Mouse (Mus musculus): ENCODE measurements around the gene Slc35b1. TPM values are rescaled to one million over a fixed set of nuclear protein-coding genes. Genes with fewer than 3 reads are reported as not detected.

Gene Slc35b1
- polyA plus RNA-seq, 1 experiment = 63.6 TPM

- no peak for DNase-seq
- H3K27me3 ChIP-seq (replicated peaks; ENCODE audit: control insufficient read depth, insufficient read depth, low read length) = no peaks in the 10 kb centered on the region
- H3K4me3 ChIP-seq (ENCODE audit: insufficient read depth, low read depth, low read length) = no peak overlapping the region
- H3K36me3 ChIP-seq (ENCODE audit: control insufficient read depth, insufficient read depth, low read length) = no peaks in the 10 kb centered on the region
- WGBS = 81% methylated on average over 5 of the region's 5 CpGs
- no peak overlapping the region for H3K27ac ChIP-seq (ENCODE audit: insufficient read depth, low read depth, low read length)
- peaks cover 15% of the 10 kb centered on the region for H3K4me1 ChIP-seq (ENCODE audit: control insufficient read depth, insufficient read depth, low read length)
- TF ChIP-seq CTCF (conservative IDR thresholded peaks at IDR 0.05; ENCODE audit: insufficient read depth, insufficient read length, low read depth, low read length) = no peak
- TF ChIP-seq POLR2A (IDR thresholded peaks at IDR 0.05; ENCODE audit: low read depth, low read length) = no peak
Observed at GRCm38 (mm10) chr11:95364388-95364787, 20.1 kb upstream of the Slc35b1 start.

GRCm38 (mm10) chr11:95365596-95365995, 18.9 kb upstream of the Slc35b1 start:
- no peaks in the 10 kb centered on the region for H3K27me3 ChIP-seq (replicated peaks; ENCODE audit: control insufficient read depth, insufficient read depth, low read length)
- no peaks in the 10 kb centered on the region for H3K36me3 ChIP-seq (ENCODE audit: control insufficient read depth, insufficient read depth, low read length)
- peak overlapping the region; percentile 78 for H3K27ac ChIP-seq (ENCODE audit: insufficient read depth, low read depth, low read length)
- no peak overlapping the region for H3K4me3 ChIP-seq (ENCODE audit: insufficient read depth, low read depth, low read length)
- peak; percentile 96 for DNase-seq
- TF ChIP-seq POLR2A (IDR thresholded peaks at IDR 0.05; ENCODE audit: low read depth, low read length) = no peak
- no peak for TF ChIP-seq CTCF (conservative IDR thresholded peaks at IDR 0.05; ENCODE audit: insufficient read depth, insufficient read length, low read depth, low read length)
- 17% methylated on average over 10 of the region's 10 CpGs for WGBS
- H3K4me1 ChIP-seq (ENCODE audit: control insufficient read depth, insufficient read depth, low read length) = peaks cover 15% of the 10 kb centered on the region

- H3K4me3 ChIP-seq (ENCODE audit: insufficient read depth, low read depth, low read length) = no peak overlapping the region
- no peaks in the 10 kb centered on the region for H3K36me3 ChIP-seq (ENCODE audit: control insufficient read depth, insufficient read depth, low read length)
- peaks cover 15% of the 10 kb centered on the region for H3K4me1 ChIP-seq (ENCODE audit: control insufficient read depth, insufficient read depth, low read length)
- DNase-seq = peak; percentile 28
- peak overlapping the region; percentile 3; the same call in 1 of the 2 replicates for H3K27ac ChIP-seq (ENCODE audit: insufficient read depth, low read depth, low read length)
- H3K27me3 ChIP-seq (replicated peaks; ENCODE audit: control insufficient read depth, insufficient read depth, low read length) = no peaks in the 10 kb centered on the region
- TF ChIP-seq POLR2A (IDR thresholded peaks at IDR 0.05; ENCODE audit: low read depth, low read length) (no peak), CTCF (conservative IDR thresholded peaks at IDR 0.05; ENCODE audit: insufficient read depth, insufficient read length, low read depth, low read length) (0 out of 2 replicates have a peak, but pooled peaks have one; percentile 21)
- WGBS = 75% methylated on average over 6 of the region's 6 CpGs
Observed at GRCm38 (mm10) chr11:95366280-95366897, 18.1 kb upstream of the Slc35b1 start.

GRCm38 (mm10) chr11:95367011-95367735, 17.3 kb upstream of the Slc35b1 start:
- 73% methylated on average over 8 of the region's 8 CpGs for WGBS

GRCm38 (mm10) chr11:95368231-95368823, 16.2 kb upstream of the Slc35b1 start:
- no peaks in the 10 kb centered on the region for H3K27me3 ChIP-seq (replicated peaks; ENCODE audit: control insufficient read depth, insufficient read depth, low read length)

More at GRCm38 (mm10) chr11:95367011-95367735, 17.3 kb upstream of the Slc35b1 start:
- Histone ChIP-seq H3K36me3 (ENCODE audit: control insufficient read depth, insufficient read depth, low read length) (no peaks in the 10 kb centered on the region), H3K4me1 (ENCODE audit: control insufficient read depth, insufficient read depth, low read length) (peaks cover 15% of the 10 kb centered on the region), H3K27me3 (replicated peaks; ENCODE audit: control insufficient read depth, insufficient read depth, low read length) (no peaks in the 10 kb centered on the region), H3K4me3 (ENCODE audit: insufficient read depth, low read depth, low read length) (no peak overlapping the region), H3K27ac (ENCODE audit: insufficient read depth, low read depth, low read length) (no peak overlapping the region)
- TF ChIP-seq CTCF (conservative IDR thresholded peaks at IDR 0.05; ENCODE audit: insufficient read depth, insufficient read length, low read depth, low read length) = no peak
- TF ChIP-seq POLR2A (IDR thresholded peaks at IDR 0.05; ENCODE audit: low read depth, low read length) = no peak
- no peak for DNase-seq

GRCm38 (mm10) chr11:95368871-95369270, 15.6 kb upstream of the Slc35b1 start:
- WGBS = 79% methylated on average over 4 of the region's 4 CpGs
- no peak for TF ChIP-seq POLR2A (IDR thresholded peaks at IDR 0.05; ENCODE audit: low read depth, low read length)
- no peak for TF ChIP-seq CTCF (conservative IDR thresholded peaks at IDR 0.05; ENCODE audit: insufficient read depth, insufficient read length, low read depth, low read length)
- H3K4me3 ChIP-seq (ENCODE audit: insufficient read depth, low read depth, low read length) = no peak overlapping the region
- no peak overlapping the region for H3K27ac ChIP-seq (ENCODE audit: insufficient read depth, low read depth, low read length)
- no peak for DNase-seq
- no peaks in the 10 kb centered on the region for H3K27me3 ChIP-seq (replicated peaks; ENCODE audit: control insufficient read depth, insufficient read depth, low read length)
- peaks cover 15% of the 10 kb centered on the region for H3K4me1 ChIP-seq (ENCODE audit: control insufficient read depth, insufficient read depth, low read length)
- no peaks in the 10 kb centered on the region for H3K36me3 ChIP-seq (ENCODE audit: control insufficient read depth, insufficient read depth, low read length)

More at GRCm38 (mm10) chr11:95368231-95368823, 16.2 kb upstream of the Slc35b1 start:
- Histone ChIP-seq H3K4me1 (ENCODE audit: control insufficient read depth, insufficient read depth, low read length) (peaks cover 15% of the 10 kb centered on the region), H3K36me3 (ENCODE audit: control insufficient read depth, insufficient read depth, low read length) (no peaks in the 10 kb centered on the region), H3K27ac (ENCODE audit: insufficient read depth, low read depth, low read length) (no peak overlapping the region), H3K4me3 (ENCODE audit: insufficient read depth, low read depth, low read length) (no peak overlapping the region)
- WGBS = 66% methylated on average over 8 of the region's 8 CpGs
- DNase-seq = no peak
- TF ChIP-seq CTCF (conservative IDR thresholded peaks at IDR 0.05; ENCODE audit: insufficient read depth, insufficient read length, low read depth, low read length) (no peak), POLR2A (IDR thresholded peaks at IDR 0.05; ENCODE audit: low read depth, low read length) (no peak)
